Mouse (Mus musculus) gastrocnemius, postnatal 25 days (tissue): Measurements from ENCODE around the gene D130052B06Rik. TPM values are rescaled to one million over a fixed set of nuclear protein-coding genes. Genes with fewer than 3 reads are reported as not detected.

Experiments used
- DNase-seq: peaks from one replicate; pipeline ENCODE4 v3.0.0; 2022
- long read RNA-seq, 2 experiments: library from polyadenylated mRNA; stranded (forward); transcript quantifications; one replicate each; pipeline ENCODE4 v2.0.0; 2021
- total RNA-seq, 2 experiments: library from RNA; stranded (reverse); gene quantifications; 1 replicate in 1 of 2; 2 replicates in 1 of 2; pipeline ENCODE4 v1.2.3; 2021

Gene D130052B06Rik
- total RNA-seq, result not detected
- long read RNA-seq, experiment 1, result 0 reads
- long read RNA-seq, experiment 2, result 0 reads

DNA sequence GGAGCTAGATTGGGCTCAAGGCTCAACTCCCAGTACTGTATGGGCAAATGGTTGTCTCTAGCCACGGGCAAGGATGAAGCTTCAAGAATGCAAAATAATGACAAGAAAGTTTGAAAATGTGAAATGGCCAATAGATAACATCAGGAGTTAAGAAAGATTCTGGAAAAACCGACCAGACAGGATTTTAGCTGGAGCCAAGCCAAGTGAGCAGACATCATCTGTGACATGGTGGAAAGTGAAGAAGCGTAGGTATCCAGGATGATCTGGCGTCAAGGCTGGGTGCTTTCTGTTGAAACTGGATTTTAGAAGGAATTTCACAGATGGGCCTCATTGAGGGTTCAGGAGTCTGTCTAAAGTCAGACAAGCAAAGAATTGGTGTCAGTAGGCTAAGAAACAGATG is at the start of gene D130052B06Rik:
TSS of gene D130052B06Rik (plus strand) at position 317 of the 400 bp plus-strand sequence.
- no peak for DNase-seq

DNA sequence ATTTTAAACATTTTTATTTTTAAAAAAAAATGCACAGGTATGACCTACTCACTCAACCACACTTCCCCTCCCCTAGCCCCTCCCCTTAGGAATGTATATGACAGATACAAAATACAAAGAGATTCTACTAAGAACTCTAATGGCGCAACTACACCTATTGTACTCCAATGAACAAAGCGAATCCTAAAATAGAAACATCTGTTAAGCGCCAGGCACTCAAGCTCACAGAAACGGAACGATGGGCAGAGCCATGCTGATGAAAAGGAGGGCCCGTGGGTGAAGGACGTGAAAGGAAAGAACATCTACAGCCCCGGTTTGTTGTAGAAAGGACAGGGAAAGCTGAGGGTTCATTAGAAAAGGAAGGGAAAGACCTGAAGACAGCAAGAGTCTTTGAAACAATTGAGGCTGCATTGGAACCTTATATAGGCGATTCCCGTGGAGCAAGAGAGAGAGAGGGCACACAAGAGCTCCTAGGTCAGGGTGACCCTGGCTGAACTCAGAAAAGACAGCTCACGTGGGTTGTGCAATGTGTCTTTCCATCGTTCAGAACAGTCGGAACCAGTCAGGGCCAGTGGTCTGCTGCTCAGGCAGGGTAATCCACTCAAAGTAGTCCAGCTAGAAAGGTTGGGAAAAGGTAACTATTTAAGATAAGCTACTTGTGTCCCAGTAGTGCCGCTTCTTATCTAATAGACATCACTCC is 48.1 kb upstream of the D130052B06Rik start:
- DNase-seq, result no peak

DNA sequence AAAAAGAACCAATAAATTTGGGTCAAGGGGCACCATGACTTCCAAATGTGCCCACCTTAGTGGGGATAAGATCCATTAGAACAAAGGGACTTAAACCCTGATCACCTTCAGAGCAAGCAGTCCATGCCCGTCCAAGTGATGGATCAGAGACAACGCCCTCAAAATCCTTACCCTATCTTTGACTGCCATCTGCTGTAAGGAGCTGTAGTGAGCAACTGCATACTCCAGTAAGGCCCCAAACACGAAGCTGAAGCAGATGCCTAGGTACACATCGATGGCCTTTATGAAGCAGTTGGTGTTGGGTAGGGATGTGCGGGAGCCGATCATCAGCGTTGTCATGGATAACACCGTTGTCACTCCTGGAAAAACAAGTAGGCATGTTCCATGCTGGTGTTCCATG is 45.0 kb upstream of the D130052B06Rik start:
- no peak for DNase-seq

DNA sequence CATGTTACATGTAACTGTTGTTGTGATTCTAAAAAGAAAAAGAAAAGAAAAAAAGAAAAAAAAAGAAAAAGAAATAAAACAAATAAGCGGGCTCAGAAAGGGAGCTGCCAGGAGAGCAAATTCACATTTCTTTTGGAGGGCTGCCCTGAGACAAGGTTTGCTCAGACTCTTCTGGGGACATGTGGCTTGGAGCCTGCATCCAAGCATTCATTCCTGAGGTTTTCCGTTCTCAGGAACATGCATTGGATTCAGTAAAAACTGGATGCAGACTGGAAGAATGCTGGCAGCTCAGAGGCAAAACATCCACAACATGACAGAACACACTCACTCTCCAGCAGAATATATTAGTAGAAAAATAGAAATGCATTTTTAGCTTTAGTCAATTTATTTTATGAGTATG is 35.2 kb upstream of the D130052B06Rik start:
- DNase-seq, result no peak

DNA sequence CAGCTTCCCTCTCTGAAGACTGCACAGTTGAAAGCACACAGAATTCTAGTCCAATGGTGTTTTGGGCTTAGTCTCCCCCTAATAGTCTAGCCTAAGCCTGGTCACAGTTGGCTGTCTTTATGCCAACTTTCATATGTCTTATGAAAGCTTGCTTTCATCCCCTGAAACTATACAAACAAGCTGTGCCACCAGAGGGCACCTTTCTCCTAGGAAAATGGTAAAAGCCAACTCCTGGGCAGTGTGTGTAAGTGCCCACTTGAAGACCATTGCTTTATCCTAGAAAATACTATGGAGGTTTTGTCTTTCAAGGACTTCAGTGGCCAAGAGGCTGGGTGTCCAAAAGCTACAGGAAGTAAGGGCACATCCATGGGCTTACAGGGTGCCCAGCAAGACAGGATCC is 28.7 kb upstream of the D130052B06Rik start:
- DNase-seq, result no peak

- no peak for DNase-seq
Measured at GRCm38 (mm10) chr11:33574944-33575343, 24.2 kb upstream of the D130052B06Rik start.

- no peak for DNase-seq
Measured at GRCm38 (mm10) chr11:33578859-33579258, 20.2 kb upstream of the D130052B06Rik start, which contains the start of gene Gabrp. Gene Gabrp (minus strand): TSS chr11:33578959.

GRCm38 (mm10) chr11:33579621-33580020 is 19.5 kb upstream of the D130052B06Rik start:
- no peak for DNase-seq

- no peak for DNase-seq
Measured at GRCm38 (mm10) chr11:33586614-33587013, 12.5 kb upstream of the D130052B06Rik start.

DNA sequence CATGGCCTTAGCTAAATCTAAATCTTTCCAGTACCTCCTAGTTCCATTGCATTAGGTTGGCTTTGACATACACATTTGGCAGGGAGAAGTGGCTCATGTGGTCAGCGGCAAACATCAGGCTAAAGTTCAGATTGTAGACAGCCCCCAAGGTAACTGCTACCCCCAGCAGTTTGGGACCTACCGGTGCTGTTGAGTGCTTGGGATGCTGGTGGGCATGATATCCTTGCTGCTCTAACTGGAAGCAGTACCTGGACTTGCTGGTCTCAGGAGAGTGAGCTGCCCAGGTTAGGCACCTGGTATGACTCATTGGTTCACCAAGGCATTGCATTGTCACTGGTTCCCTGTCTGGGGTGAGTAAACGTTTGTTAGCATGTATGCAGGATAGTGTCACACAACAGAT is 8.3 kb upstream of the D130052B06Rik start:
- DNase-seq, result no peak

DNA sequence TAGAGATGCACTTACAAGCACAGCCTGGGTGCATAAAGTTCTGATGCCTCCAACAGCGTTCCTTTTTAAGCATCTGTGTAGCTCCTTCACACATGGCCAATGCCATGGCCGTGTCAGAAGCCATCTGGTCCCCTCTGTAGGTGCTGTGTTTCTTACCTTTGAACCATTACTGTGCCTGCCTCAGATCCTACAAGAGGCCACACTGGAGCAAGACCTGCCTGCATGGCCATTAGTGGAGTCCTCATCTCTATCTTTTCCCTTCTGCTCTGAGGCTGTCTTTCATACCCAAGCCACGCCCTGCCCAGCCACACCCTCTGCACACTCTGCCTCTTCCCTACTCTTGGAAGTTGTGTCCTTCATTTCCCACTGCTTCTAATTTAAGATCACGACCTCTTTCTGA is 6.3 kb upstream of the D130052B06Rik start:
- no peak for DNase-seq

GRCm38 (mm10) chr11:33596655-33597054 is 2.4 kb upstream of the D130052B06Rik start:
- DNase-seq, result no peak

- no peak for DNase-seq
Measured at GRCm38 (mm10) chr11:33603174-33603573, 4.1 kb downstream of the D130052B06Rik start.

- DNase-seq, result no peak
Measured at GRCm38 (mm10) chr11:33607784-33608183, 8.7 kb downstream of the D130052B06Rik start.

DNA sequence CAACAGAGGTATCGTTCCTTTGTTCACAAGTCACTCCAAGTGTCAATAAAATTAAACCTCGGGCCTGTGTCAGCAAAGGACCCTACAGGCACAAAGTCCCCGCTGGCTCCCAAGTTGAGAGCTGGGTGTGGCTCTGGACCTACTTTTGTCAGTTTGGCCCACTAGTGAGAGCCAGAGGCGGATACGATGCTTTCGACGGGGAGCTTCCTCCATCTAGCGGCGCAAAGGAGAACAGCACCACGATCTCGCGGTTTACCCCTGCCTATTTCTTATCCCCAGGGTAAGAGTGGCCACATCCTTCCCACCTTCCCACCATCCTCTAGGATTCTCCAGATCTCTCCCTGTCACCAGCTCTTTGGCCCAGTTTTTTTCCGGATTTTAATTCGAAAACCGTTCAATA is 15.1 kb downstream of the D130052B06Rik start:
- DNase-seq, result peak; percentile 38

- no peak for DNase-seq
Measured at GRCm38 (mm10) chr11:33627136-33627742, 28.1 kb downstream of the D130052B06Rik start.

DNA sequence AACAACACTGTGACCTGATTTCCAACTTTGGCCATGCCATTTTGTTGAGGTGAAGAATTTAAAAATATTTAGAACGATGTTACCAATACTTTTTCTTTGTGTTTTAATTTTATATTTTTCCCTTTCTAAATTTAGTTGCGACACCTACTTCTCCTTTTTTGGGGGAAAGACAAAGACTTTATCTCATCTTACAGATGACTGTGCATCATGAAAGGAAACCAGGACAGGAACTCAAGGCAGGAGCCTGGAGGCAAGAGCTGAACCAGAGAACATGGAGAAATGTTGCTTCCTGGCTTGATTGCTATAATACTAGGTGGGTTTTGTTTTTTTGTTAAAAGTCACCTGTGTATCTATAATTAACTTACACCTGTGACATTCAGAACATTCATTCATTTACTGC is 38.0 kb downstream of the D130052B06Rik start:
- DNase-seq, result no peak

DNA sequence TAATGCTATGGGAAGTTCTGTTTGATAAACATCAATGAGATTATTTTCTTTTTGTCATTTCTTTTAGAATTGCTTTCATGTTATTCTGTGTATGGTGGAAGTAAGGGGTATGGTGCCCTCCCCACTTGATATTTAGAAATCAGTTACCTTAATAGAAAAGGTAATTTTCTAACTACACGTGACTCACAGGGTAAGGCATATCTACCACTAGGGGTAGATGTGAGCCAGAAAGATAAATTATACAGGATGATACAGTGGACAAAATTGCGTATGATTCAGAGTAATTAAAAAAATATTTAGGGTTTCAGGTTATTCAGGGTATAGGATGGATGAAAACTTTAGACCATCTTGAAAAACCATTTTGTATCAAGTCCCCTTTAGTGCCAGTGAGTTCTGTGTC is 50.3 kb downstream of the D130052B06Rik start:
- DNase-seq, result no peak

DNA sequence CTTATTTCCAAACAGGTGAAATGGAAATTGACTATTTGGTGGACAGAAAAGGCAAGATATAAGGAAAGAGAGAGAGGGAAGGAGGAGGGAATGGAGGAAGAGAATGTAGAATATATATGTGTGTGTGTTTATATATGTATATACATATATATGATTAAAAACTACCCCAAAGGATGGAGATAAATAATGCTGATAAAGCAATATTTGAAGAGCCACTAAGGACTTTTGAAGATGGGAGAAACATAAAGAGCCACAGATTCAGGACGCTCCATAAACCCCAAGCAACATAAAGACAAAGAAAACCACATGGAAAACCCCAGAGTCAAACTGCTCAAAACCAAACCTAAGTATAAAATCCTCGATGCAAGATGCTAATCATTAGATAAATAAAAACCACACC is 55.4 kb downstream of the D130052B06Rik start:
- no peak for DNase-seq

GRCm38 (mm10) chr11:33655221-33655620 is 56.1 kb downstream of the D130052B06Rik start:
- no peak for DNase-seq

- DNase-seq, result no peak
Measured at GRCm38 (mm10) chr11:33655861-33656593, 56.9 kb downstream of the D130052B06Rik start.

GRCm38 (mm10) chr11:33660016-33660913 is 61.2 kb downstream of the D130052B06Rik start:
- no peak for DNase-seq
